Mouse (Mus musculus): ENCODE measurements at regions not wholly inside any gene's neighbourhood (a gene's known extent, or its start where the extent isn't known, plus 50 kb on each side); places are given as distances from the start of the nearest gene placed in this dataset.
"Not testable (repeated sequence)": the region's sequence is repeated elsewhere in the genome, so short reads cannot be mapped to it uniquely, and the experiment has no call there.

DNA sequence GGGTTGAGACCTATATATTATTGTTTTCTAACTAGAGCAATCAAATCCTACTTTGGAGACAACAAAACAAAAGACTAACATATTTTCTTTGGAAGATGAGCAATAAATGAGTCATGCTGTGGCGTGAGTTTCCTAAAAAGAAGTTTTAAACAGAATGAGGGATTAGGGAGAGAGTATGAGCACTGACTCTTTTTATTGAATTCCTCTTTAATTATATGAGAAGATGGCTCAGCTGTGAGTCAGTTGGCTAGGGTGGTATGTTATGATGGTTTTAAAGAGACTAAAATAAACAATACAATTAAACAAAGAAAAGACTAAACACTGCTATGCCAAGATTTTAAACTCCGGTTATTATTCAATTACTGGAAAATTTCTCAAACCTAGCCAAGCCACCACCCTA lies 1357.6 kb downstream of the Zfp704 start:
- Histone ChIP-seq H3K27ac (ENCODE audit: insufficient read depth, low read length) (no peak overlapping the region), H3K4me1 (ENCODE audit: control insufficient read depth, insufficient read depth, insufficient read length) (no peaks in the 10 kb centered on the region), H3K27me3 (ENCODE audit: control insufficient read depth, insufficient read depth, low read length) (no peaks in the 10 kb centered on the region), H3K4me3 (ENCODE audit: extremely low read depth, insufficient read depth, insufficient read length) (no peak overlapping the region), H3K36me3 (ENCODE audit: control insufficient read depth, insufficient read depth, low read length) (no peaks in the 10 kb centered on the region)
- WGBS, result 81% methylated on average over 2 of the region's 2 CpGs
- DNase-seq (ENCODE audit: low read depth in 1 of 2, low spot score in 2 of 2), result no peak
- TF ChIP-seq POLR2A (IDR thresholded peaks at IDR 0.05; ENCODE audit: low read depth, low read length) (no peak), CTCF (IDR thresholded peaks at IDR 0.05; ENCODE audit: extremely low read depth, insufficient read depth, insufficient read length, insufficient replicate concordance) (no peak)

DNA sequence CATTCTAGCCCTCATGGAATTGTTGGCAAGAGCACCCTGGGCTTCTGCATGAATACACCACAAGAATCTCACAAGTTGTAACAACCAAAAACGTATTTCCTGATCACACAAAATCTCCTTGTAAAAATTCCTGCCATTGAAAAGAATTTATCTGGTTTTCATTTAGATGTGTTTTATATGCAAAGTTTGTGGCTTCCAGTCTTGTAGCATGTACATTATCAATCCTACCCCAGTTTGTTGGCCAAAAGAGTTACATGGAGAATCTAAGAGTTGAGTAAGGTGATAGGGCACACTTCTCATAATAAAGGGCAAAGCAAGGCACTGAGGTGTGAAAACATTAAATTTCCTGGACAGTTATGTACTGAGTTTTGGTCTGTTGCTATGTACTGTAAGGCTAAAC lies 1361.0 kb downstream of the Zfp704 start:
- no peaks in the 10 kb centered on the region for H3K27me3 ChIP-seq (ENCODE audit: control insufficient read depth, insufficient read depth, low read length)
- TF ChIP-seq CTCF (IDR thresholded peaks at IDR 0.05; ENCODE audit: extremely low read depth, insufficient read depth, insufficient read length, insufficient replicate concordance), result no peak
- 78% methylated on average over 1 of the region's 1 CpGs for whole genome bisulfite sequencing
- no peak for DNase-seq (ENCODE audit: low read depth in 1 of 2, low spot score in 2 of 2)
- no peaks in the 10 kb centered on the region for H3K36me3 ChIP-seq (ENCODE audit: control insufficient read depth, insufficient read depth, low read length)
- no peaks in the 10 kb centered on the region for H3K4me1 ChIP-seq (ENCODE audit: control insufficient read depth, insufficient read depth, insufficient read length)
- H3K4me3 ChIP-seq (ENCODE audit: extremely low read depth, insufficient read depth, insufficient read length), result no peak overlapping the region
- H3K27ac ChIP-seq (ENCODE audit: insufficient read depth, low read length), result no peak overlapping the region

DNA sequence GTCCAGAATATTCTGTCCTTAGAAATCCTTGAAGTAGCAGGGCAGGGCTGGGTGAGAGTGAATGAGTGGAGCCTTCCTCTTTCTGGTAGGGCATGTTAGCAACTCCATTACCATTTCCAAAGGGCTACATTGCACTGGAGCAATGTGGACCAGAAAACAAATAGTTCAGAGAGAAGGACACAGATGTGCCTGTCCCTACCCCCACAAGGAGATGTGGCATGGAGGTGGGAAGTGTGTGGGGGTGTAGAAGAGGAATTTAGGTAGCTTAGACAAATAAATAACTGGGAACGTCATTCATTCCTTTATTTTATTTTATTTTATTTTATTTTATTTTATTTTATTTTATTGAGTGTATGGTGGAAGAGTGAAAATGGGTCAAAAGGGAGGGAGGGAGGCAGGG lies 1364.1 kb downstream of the Zfp704 start:
- not testable (repeated sequence) for H3K36me3 ChIP-seq (ENCODE audit: control insufficient read depth, insufficient read depth, low read length)
- peak; percentile 21 to 49 for DNase-seq (ENCODE audit: low read depth in 1 of 2, low spot score in 2 of 2)

DNA sequence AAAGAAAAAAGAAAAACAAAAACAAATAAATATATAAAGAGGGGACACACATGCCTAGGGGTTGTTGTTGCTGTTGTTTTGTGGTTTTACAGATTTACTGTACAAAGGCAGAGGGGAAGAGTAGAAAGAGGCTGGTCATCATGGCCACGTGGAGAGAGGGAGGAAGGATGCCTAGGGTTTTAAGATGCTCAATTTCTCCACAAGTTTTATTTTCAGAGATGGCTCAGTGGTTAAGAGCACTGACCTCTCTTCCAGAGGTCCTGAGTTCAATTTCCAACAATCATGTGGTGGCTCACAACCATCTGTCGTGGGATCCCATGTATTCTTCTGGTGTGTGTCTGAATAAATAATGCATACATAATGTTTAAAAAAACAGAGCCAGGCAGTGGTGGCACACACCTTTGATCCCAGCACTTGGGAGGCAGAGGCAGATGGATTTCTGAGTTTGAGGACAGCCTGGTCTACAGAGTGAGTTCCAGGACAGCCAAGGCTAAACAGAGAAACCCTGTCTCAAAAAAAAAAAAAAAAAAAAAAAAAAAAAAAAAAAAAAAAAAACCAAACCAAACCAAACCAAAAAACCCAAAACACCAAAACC lies 1364.6 kb downstream of the Zfp704 start:
- not testable (repeated sequence) for H3K27ac ChIP-seq (ENCODE audit: insufficient read depth, low read length); H3K36me3 ChIP-seq (ENCODE audit: control insufficient read depth, insufficient read depth, low read length); H3K4me1 ChIP-seq (ENCODE audit: control insufficient read depth, insufficient read depth, insufficient read length); H3K4me3 ChIP-seq (ENCODE audit: extremely low read depth, insufficient read depth, insufficient read length); H3K27me3 ChIP-seq (ENCODE audit: control insufficient read depth, insufficient read depth, low read length)
- peak; percentile 54 to 67 for DNase-seq (ENCODE audit: low read depth in 1 of 2, low spot score in 2 of 2)
- 70% methylated on average over 2 of the region's 2 CpGs for WGBS

More for the DNA sequence above, 1364.1 kb downstream of the Zfp704 start:
- not testable (repeated sequence) for H3K27me3 ChIP-seq (ENCODE audit: control insufficient read depth, insufficient read depth, low read length); H3K4me1 ChIP-seq (ENCODE audit: control insufficient read depth, insufficient read depth, insufficient read length); H3K27ac ChIP-seq (ENCODE audit: insufficient read depth, low read length); H3K4me3 ChIP-seq (ENCODE audit: extremely low read depth, insufficient read depth, insufficient read length)
- 18% methylated on average over 1 of the region's 1 CpGs for WGBS

DNA sequence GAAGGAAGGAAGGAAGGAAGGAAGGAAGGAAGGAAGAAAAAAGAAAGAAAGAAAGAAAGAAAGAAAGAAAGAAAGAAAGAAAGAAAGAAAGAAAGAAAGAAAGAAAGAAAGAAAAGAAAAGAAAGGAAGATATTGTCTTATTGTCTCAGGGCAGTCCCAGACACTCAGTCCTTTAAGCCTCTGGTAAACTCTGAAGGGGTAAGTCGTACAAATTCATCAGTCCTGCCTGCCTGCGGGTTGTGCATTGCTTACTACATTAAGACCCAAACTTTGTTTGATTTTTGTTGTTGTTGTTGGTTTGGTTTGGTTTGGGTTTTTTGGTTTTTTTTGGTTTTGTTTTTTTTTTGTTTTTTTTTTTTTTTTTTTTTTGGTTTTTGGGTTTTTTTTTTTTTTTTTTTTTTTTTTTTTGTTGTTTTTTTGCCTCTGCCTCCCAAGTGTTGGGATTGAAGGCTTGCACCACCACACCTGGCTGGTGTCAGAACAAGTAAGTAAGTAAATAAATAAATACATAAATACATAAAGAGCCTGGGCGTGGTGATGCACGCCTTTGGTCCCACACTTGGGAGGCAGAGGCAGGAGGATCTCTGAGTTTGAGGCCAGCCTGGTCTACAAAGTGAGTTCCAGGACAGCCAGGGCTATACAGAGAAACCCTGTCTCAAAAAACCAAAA lies 1365.2 kb downstream of the Zfp704 start:
- not testable (repeated sequence) for H3K27me3 ChIP-seq (ENCODE audit: control insufficient read depth, insufficient read depth, low read length); H3K4me1 ChIP-seq (ENCODE audit: control insufficient read depth, insufficient read depth, insufficient read length); H3K4me3 ChIP-seq (ENCODE audit: extremely low read depth, insufficient read depth, insufficient read length); H3K36me3 ChIP-seq (ENCODE audit: control insufficient read depth, insufficient read depth, low read length); H3K27ac ChIP-seq (ENCODE audit: insufficient read depth, low read length)
- DNase-seq (ENCODE audit: low read depth in 1 of 2, low spot score in 2 of 2), result peak in 1 of 2 experiments; percentile 45
- WGBS, result 88% methylated on average over 4 of the region's 4 CpGs

DNA sequence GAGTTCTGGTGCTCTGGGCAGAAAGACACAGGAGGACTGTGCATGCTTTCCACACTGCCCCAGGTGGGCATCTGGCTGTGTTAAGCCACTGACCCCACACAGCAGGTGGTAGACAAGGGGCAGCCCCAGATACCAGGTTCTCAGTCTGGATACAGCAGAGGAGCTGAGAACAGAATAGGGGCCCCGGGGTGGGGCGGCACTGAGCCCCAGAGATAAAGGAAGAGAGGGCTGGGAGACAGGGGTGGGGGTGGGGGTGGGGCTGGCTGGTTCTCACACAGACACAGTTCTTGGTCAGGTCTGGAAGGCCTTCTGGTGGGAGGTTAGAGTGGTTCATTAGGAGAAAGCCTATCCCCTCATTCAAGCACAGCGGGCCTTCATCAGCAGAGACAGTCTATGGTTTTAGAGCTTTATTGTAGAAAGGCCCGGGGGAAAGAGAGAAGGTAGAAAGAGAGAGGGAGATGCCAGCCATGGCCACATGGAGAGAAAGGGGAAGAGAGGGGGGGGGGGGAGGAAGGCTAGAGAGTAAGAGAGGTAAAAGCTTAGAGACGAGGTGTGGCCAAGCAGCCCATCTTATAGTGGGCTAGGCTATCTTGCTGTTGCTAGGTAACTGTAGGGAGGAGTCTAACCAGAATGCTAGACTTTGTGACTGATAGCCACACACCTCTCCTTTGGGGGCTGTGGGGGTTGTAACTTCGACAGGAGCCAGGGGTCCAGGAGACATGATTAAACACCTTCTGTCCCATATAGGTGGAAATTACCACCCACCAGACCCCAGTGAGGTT lies 1403.1 kb downstream of the Zfp704 start:
- no peak overlapping the region for H3K27ac ChIP-seq (ENCODE audit: insufficient read depth, low read length)
- H3K4me1 ChIP-seq (ENCODE audit: control insufficient read depth, insufficient read depth, insufficient read length), result no peaks in the 10 kb centered on the region
- H3K4me3 ChIP-seq (ENCODE audit: extremely low read depth, insufficient read depth, insufficient read length), result no peak overlapping the region
- H3K36me3 ChIP-seq (ENCODE audit: control insufficient read depth, insufficient read depth, low read length), result no peaks in the 10 kb centered on the region
- TF ChIP-seq POLR2A (IDR thresholded peaks at IDR 0.05; ENCODE audit: low read depth, low read length) (no peak), CTCF (IDR thresholded peaks at IDR 0.05; ENCODE audit: extremely low read depth, insufficient read depth, insufficient read length, insufficient replicate concordance) (no peak)
- DNase-seq (ENCODE audit: low read depth in 1 of 2, low spot score in 2 of 2), result no peak
- H3K27me3 ChIP-seq (ENCODE audit: control insufficient read depth, insufficient read depth, low read length), result no peaks in the 10 kb centered on the region
- WGBS, result 79% methylated on average over 6 of the region's 6 CpGs

DNA sequence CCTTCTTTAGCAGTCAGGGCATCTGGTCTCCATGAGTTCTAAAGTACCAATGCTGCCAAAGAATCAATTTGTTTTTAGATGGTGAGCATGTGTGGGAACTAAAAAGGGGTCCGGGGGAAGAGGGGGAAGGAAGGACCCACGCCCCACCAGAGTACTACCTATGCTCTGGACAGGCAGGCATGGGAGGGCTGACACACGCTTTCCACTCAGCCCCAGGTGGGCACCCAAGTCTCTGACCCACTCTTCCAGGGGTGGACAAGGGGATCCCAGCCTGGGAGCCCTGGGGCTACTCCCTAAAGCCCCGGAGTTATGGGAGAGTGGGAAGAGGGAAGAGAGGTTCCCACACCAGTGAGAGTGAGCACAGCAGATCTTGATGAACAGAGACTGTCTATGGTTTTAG lies 1446.9 kb downstream of the Zfp704 start:
- no peak for DNase-seq (ENCODE audit: low read depth in 1 of 2, low spot score in 2 of 2)
- Histone ChIP-seq H3K27me3 (ENCODE audit: control insufficient read depth, insufficient read depth, low read length) (no peaks in the 10 kb centered on the region), H3K4me3 (ENCODE audit: extremely low read depth, insufficient read depth, insufficient read length) (no peak overlapping the region), H3K36me3 (ENCODE audit: control insufficient read depth, insufficient read depth, low read length) (no peaks in the 10 kb centered on the region), H3K27ac (ENCODE audit: insufficient read depth, low read length) (no peak overlapping the region), H3K4me1 (ENCODE audit: control insufficient read depth, insufficient read depth, insufficient read length) (no peaks in the 10 kb centered on the region)
- TF ChIP-seq CTCF (IDR thresholded peaks at IDR 0.05; ENCODE audit: extremely low read depth, insufficient read depth, insufficient read length, insufficient replicate concordance) (no peak), POLR2A (IDR thresholded peaks at IDR 0.05; ENCODE audit: low read depth, low read length) (no peak)
- 70% methylated on average over 4 of the region's 4 CpGs for WGBS
